Mouse (Mus musculus): ENCODE data around the gene Rnf216. TPM values are rescaled to one million over a fixed set of nuclear protein-coding genes. Genes with fewer than 3 reads are reported as not detected.

Rnf216 gene
- polyA plus RNA-seq, 1 experiment from 2014 or later, result 13.5 TPM

DNA sequence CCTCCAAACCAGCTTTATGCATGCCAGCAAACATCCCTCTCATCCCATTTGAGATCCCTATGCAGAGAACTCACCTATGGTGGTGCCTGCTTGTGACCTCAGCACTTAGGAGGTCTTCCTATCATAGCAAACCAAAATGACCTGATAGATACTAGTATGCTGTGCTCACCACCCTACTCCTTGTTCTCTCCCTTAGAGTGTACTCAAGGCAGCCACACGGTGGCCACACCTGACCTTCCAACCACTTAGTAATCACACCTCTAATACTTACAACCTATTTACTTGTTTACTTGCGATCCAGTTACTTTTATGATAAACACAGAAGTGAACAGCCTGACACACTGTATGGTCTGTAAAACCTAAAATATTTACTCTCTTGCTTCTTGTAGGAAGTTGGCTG lies 58.1 kb downstream of the Rnf216 start:
- no peak for DNase-seq (ENCODE audit: low spot score)

- no peak for DNase-seq (ENCODE audit: low spot score)
Measured at GRCm38 (mm10) chr5:143053132-143053972, 59.4 kb downstream of the Rnf216 start.

GRCm38 (mm10) chr5:143052677-143053076 lies 60.1 kb downstream of the Rnf216 start:
- DNase-seq (ENCODE audit: low spot score), result no peak

DNA sequence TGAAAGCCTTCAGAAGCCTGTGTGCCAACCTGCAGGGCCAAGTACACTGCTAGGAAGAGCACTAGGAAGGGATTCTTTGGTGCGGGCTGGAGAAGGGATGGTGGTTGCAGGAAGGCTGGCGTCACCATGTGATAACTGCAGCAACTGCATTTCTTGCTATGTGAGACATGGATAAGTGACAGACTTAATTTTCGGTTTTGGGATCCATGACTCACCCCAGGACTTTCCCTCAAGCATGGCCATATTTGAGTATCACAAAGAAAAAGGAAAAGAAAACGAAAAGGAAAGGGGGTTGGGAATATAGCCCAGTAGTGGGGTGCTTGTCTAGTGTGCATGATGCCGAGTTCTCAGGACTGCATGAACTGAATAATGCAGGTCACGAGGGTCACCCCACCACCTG lies 60.9 kb downstream of the Rnf216 start:
- no peak for DNase-seq (ENCODE audit: low spot score)

- no peak for DNase-seq (ENCODE audit: low spot score)
Measured at GRCm38 (mm10) chr5:143050273-143050672, 62.5 kb downstream of the Rnf216 start.

DNA sequence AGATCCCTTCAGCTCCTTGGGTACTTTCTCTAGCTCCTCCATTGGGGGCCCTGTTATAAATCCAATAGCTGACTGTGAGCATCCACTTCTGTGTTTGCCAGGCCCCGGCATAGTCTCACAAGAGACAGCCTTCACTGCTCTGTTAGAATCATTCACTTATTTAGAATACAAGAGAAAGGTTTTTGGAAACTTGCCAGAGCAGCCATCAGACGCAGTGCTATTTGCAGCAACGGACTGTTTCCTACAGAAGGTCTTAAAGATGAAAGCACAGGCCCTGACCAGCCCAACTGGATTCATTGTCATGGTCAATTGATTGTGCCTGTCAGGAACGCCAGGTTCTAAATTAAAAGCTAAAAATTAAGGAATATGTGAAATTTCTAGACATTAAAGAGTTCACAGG lies 63.0 kb downstream of the Rnf216 start:
- DNase-seq (ENCODE audit: low spot score), result no peak

DNA sequence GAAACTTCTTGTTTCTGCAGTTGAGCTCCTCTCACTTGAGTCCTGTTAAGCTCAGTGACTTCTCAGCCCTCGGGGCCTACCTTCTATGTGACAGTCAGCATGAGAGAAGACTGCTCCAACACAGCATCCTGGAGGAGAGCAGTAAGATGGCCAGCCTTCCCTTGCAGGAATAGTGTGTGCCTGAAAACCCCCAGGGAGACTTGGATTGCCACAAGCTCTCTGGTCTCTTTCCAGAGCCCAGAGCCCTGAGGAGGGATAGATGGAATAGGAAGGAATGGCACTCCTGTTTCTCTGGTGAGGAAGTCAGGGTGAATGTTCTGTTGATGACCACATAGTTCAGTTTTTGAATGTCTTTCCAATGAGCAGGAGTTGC lies 63.8 kb downstream of the Rnf216 start:
- no peak for DNase-seq (ENCODE audit: low spot score)

- no peak for DNase-seq (ENCODE audit: low spot score)
Measured at GRCm38 (mm10) chr5:143048232-143049012, 64.4 kb downstream of the Rnf216 start.

- no peak for DNase-seq (ENCODE audit: low spot score)
Measured at GRCm38 (mm10) chr5:143047586-143047985, 65.2 kb downstream of the Rnf216 start.

DNA sequence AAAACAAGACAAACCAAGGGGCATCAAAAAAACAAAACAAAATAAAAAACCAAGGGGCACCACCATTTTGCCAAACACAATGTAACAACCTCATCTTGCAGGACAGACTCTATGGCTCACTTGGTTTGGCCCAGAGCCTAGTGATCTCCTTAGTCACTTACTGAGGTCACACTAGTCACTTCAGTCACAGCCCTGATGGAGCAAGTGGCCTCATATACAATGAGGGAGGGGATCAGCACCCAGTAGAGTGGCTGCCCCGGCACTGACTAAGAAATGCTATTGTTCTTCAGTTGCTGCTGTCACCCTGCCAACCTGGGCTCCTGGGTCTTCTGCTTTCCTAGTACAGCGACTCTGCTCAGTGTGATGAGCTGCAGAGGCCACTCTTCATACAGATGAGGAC lies 68.9 kb downstream of the Rnf216 start:
- DNase-seq (ENCODE audit: low spot score), result no peak

- DNase-seq (ENCODE audit: low spot score), result peak; percentile 43
Measured at GRCm38 (mm10) chr5:143043285-143043684, 69.5 kb downstream of the Rnf216 start.

- no peak for DNase-seq (ENCODE audit: low spot score)
Measured at GRCm38 (mm10) chr5:143038794-143039193, 74.0 kb downstream of the Rnf216 start.

DNA sequence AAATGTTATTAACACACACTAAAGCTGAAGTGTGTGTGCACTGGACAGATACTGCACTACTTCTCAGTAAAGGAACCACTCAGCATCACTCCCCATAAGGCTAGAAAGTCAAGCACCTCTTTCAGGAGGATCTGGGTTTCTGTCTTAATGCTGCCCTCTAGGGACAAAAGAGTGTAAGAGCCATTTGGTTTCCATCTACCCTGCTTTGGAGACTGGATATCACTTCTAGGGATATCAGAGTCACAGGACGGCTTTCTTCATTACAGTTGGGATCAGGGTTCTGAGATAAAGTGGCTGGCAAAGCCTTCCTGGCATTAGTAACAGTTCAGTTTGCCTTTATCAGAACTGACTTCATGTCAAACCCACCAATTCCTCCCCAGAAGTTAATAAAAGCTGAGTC lies 75.6 kb downstream of the Rnf216 start:
- DNase-seq (ENCODE audit: low spot score), result peak; percentile 70

DNA sequence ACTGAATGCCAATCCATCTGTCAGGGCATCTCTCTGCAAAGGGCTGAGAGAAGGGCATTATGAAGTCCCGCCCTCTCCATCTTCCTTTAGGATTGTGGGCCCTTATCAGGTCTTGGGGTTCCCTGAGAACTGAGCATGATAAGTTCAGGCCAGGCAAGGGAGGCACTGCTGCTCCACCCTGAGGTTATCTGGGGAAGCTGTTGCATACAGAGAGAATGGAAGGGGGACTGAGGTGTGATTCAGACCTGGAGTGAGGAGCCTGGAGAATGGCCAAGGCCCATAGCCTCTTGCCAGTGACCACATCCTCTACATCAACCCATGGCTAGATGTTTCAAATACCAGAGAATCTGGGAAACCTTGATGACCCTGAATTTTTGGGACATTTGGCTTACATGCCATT lies 76.7 kb downstream of the Rnf216 start:
- DNase-seq (ENCODE audit: low spot score), result no peak

DNA sequence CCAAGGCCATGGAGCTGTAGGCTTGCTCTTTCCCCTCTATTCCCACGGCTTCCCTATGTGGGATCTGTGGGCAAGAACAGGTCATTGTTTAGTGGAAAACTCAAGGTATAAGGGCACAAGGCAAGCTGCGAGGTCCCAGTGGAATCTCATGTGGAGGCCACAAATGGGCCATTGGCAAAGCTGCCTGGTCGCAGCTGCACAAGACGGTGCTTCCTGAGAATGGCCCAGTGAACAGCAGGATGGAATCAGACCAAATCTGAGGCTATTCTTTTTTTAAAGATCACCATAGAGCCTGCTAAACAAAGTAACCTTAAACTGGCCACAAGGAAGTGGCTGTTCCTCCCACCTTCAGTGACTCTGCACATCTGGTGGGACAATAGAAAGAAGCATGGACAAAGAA lies 77.5 kb downstream of the Rnf216 start:
- no peak for DNase-seq (ENCODE audit: low spot score)

DNA sequence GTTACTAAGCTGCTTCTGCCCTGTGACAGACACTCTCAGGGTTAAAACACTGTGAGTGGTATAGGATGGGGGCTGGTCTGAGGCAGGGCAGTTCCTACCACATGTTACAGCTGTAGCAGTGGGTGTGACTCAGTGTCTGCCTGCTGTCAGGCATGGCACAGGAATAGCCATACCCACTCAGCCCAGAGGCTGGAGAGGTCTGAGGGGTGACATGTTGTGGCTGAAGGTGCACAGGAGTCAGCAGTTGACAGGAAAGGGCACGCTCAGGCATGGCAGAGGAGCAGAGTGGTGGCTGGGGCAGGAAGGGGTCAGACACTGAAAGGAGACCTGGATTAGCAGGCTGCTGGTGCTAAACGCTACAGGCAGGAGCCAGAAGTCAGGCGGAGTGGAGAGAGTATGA lies 78.7 kb downstream of the Rnf216 start:
- DNase-seq (ENCODE audit: low spot score), result no peak

- no peak for DNase-seq (ENCODE audit: low spot score)
Measured at GRCm38 (mm10) chr5:143033277-143033676, 79.5 kb downstream of the Rnf216 start.

DNA sequence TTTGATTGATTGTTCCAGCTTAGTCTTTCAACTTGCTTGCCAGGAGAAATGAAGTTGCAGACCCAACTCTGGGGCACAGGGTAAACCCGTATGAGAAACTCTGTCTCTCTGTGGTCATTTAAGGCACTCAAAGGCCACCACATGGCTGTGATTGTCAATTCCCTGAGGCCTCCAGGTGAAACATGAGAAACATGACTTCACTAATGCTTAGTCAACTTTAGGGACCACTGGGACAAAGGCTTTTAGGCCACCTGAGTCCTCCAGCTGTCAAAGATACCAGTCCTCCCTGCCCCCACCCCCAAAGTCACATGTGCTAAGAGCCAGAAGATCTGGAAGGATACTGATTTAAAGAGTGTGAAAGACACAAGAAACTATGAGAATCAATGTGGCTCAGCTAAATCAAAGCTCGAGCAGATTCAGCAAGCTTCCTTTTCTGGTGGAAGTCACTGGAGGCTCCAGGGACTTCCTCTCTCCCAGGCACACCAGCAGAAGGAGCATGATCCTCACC lies 80.1 kb downstream of the Rnf216 start:
- DNase-seq (ENCODE audit: low spot score), result no peak

DNA sequence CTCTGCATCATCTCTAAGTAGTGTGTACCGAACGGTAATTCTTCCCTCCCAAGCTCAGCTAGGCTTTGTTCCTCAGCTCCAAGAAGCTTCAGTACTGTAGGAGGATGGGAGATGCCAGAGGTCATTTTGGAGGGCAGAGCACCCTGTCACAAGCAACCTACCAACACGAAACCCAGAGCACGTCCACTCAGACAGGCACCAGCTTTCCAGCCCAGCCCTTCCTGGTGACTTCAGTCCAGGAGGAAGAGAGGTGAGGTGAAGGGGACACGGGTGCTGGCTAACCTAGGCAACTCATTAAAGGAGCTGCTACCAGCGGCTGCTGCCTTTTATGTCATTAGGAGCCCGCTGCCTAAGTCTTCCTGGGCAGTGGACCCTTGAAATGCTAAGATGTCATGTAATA lies 81.1 kb downstream of the Rnf216 start:
- DNase-seq (ENCODE audit: low spot score), result no peak

DNA sequence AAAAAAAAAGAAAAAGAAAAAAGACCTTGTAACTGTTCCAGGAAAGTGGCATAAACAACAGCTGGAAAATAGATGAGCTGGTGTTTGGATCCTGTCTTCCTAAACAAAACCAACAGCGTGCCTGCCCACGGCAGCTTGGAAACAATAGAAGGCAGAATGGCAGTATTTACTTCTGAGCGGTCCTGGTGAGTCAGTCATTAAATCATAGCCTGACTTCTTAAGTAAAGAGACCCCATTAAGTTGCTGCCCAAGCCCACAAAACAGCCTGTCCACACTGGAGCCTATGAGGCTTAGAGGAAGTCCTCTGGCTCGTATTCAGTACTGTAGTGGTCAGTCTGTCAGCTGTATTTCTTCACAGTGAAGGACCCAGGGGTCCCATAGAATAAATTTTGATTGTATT lies 81.6 kb downstream of the Rnf216 start:
- DNase-seq (ENCODE audit: low spot score), result no peak

DNA sequence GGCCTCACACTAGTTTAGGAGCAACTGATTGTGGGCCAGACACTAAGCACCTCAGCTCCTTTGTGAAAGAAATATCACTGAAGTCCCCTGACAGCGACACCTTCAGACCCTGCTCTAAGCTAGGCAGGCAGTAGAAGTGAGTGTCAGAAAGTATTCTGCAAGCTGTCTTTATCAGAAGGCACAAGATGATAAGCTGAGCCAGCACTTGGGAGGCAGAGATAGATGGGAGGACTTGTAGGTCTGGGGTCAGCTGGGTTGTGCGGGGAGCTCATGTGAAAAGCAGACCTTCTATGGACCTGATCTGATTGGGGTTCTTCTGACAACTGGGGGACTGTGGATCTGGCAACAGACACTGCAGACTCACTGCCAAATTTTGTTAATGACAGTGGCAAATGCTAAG lies 88.9 kb downstream of the Rnf216 start:
- DNase-seq (ENCODE audit: low spot score), result no peak

DNA sequence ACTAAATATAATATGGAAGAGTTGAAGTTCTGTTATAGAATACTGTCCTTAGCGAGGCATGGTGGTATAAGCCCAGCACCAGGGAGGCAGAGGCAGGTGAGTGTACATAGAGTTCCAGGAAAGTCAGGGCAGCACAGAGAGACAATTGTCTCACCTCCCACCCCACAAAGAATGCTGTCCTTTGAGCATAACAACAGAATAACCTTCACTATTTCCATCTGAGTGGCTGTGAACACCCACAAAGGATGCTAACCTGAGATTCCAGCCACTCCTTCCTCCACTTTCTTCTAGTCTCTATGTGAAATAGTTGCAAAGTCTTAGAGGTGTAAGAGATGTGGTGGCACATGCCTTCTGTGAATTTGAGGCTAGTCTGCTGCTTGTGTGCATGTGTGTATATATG lies 89.8 kb downstream of the Rnf216 start:
- no peak for DNase-seq (ENCODE audit: low spot score)

GRCm38 (mm10) chr5:143017401-143017800 lies 95.4 kb downstream of the Rnf216 start:
- peak; percentile 26 for DNase-seq (ENCODE audit: low spot score)
